Mouse (Mus musculus) heart, embryonic 14.5 days (tissue): ENCODE measurements around the gene Plagl2. TPM values are rescaled to one million over a fixed set of nuclear protein-coding genes. Genes with fewer than 3 reads are reported as not detected.
"Not testable (repeated sequence)": the region's sequence is repeated elsewhere in the genome, so short reads cannot be mapped to it uniquely, and the experiment has no call there.

Source experiments
- ATAC-seq: fragments of 200-750 bp; cut with Nextera tagmentation; 2 replicates; pipeline ENCODE4 v1.8.0; 2017; ENCODE audit warnings: low read depth, moderate TSS enrichment; ENCODE audit not compliant: insufficient number of reproducible peaks, insufficient read depth, low FRiP score
- H3K27ac ChIP-seq, 2 experiments: fragments of 200-500 bp in 1 of 2; fragments of 300-500 bp in 1 of 2; sonication (generic) in 1 of 2; replicated peaks in 1 of 2; 2 replicates each; pipeline ENCODE4 v1.5.1; 2012 to 2014; ENCODE audit warnings: low read depth in 2 of 2, low read length in 2 of 2, control low read depth in 1 of 2, mild to moderate bottlenecking in 1 of 2, mixed read lengths in 1 of 2; ENCODE audit not compliant: control insufficient read depth in 1 of 2, insufficient read depth in 1 of 2
- H3K27me3 ChIP-seq: fragments of 300-500 bp; sonication (generic); 2 replicates; pipeline ENCODE4 v1.6.1; 2014; ENCODE audit warnings: mild to moderate bottlenecking, low read length, control low read depth; ENCODE audit not compliant: control insufficient read depth, insufficient read depth
- H3K36me3 ChIP-seq: fragments of 300-500 bp; sonication (generic); 2 replicates; pipeline ENCODE4 v1.6.1; 2014; ENCODE audit warnings: mild to moderate bottlenecking, control low read depth, low read length, mixed read lengths; ENCODE audit not compliant: control insufficient read depth, insufficient read depth
- H3K4me1 ChIP-seq, 2 experiments: fragments of 200-500 bp in 1 of 2; fragments of 300-500 bp in 1 of 2; sonication (generic) in 1 of 2; 2 replicates each; pipeline ENCODE4 v1.6.1; 2012 to 2014; ENCODE audit warnings: low read length in 2 of 2, control low read depth in 1 of 2, mixed read lengths in 1 of 2; ENCODE audit not compliant: control insufficient read depth in 2 of 2, insufficient read depth in 2 of 2
- H3K4me2 ChIP-seq: fragments of 300-500 bp; sonication (generic); 2 replicates; pipeline ENCODE4 v1.6.1; 2014; ENCODE audit warnings: mild to moderate bottlenecking, low read length
- H3K4me3 ChIP-seq, 2 experiments: fragments of 200-500 bp in 1 of 2; fragments of 300-500 bp in 1 of 2; sonication (generic) in 1 of 2; 2 replicates each; pipeline ENCODE4 v1.5.1; 2012 to 2014; ENCODE audit warnings: low read length in 2 of 2, mild to moderate bottlenecking in 2 of 2, control low read depth in 1 of 2, low read depth in 1 of 2, moderate library complexity in 1 of 2; ENCODE audit not compliant: control insufficient read depth in 1 of 2, insufficient read depth in 1 of 2
- H3K9ac ChIP-seq: fragments of 300-500 bp; sonication (generic); 2 replicates; pipeline ENCODE4 v1.6.1; 2014; ENCODE audit warnings: mild to moderate bottlenecking, low read length
- H3K9me3 ChIP-seq: fragments of 300-500 bp; sonication (generic); 2 replicates; pipeline ENCODE4 v1.6.1; 2016; ENCODE audit warnings: low read length, control low read depth; ENCODE audit not compliant: control insufficient read depth
- WGBS: fragments of 180-500 bp; shearing (Covaris S2); extraction: QIAGEN DNeasy Blood & Tissue Kit; methylation state at CpG from one replicate; pipeline ENCODE4 v1.1.7; 2014; 5-methylcytosine and 5-hydroxymethylcytosine counted together
- polyA plus RNA-seq: library from polyadenylated mRNA; unstranded; fragments of >200 nt; fragmentation: Nextera tagmentation; extraction: Ambion mirVana; gene quantifications from 2 replicates; pipeline ENCODE4 v1.2.1, GENCODE M21; 2014

Plagl2 gene
- 15.5 and 16.2 TPM in 2 replicates for polyA plus RNA-seq

- ATAC-seq = peak; percentile 96
- Histone ChIP-seq H3K27me3 (no peaks in the 10 kb centered on the region), H3K9me3 (no peaks in the 10 kb centered on the region), H3K27ac (peak within 1 kb of the TSS; percentile 90 to 95), H3K9ac (peak within 1 kb of the TSS; percentile 99), H3K4me1 (peaks cover 9 to 37% of the 10 kb centered on the region in 2 experiments), H3K36me3 (peaks cover 28% of the 10 kb centered on the region), H3K4me3 (peak within 1 kb of the TSS; percentile 97 to 98), H3K4me2 (peak within 1 kb of the TSS; percentile 91)
- 0% methylated on average over 48 of the region's 72 CpGs for WGBS
Observed at GRCm38 (mm10) chr2:153241250-153242014, at the start of gene Plagl2, which contains the start of gene Pofut1. Gene Plagl2 (minus strand): TSS chr2:153241426. Gene Pofut1 (plus strand): TSS chr2:153241533.

GRCm38 (mm10) chr2:153287835-153288234 lies 46.6 kb upstream of the Plagl2 start:
- H3K36me3 ChIP-seq = no peaks in the 10 kb centered on the region
- H3K27me3 ChIP-seq = no peaks in the 10 kb centered on the region
- no peak overlapping the region for H3K9ac ChIP-seq
- H3K27ac ChIP-seq = no peak overlapping the region
- H3K4me3 ChIP-seq = no peak overlapping the region
- ATAC-seq = no peak
- 42% methylated on average over 6 of the region's 6 CpGs for WGBS
- no peaks in the 10 kb centered on the region for H3K9me3 ChIP-seq
- peaks cover 12% of the 10 kb centered on the region in 2 experiments for H3K4me1 ChIP-seq
- no peak overlapping the region for H3K4me2 ChIP-seq

- ATAC-seq = no peak
- Histone ChIP-seq H3K4me3 (no peak overlapping the region), H3K27me3 (no peaks in the 10 kb centered on the region), H3K27ac (no peak overlapping the region), H3K9me3 (no peaks in the 10 kb centered on the region), H3K9ac (no peak overlapping the region), H3K36me3 (no peaks in the 10 kb centered on the region), H3K4me1 (peaks cover 5 to 6% of the 10 kb centered on the region in 2 experiments; a peak in 2 of 4 replicates), H3K4me2 (no peak overlapping the region)
- WGBS = 83% methylated on average over 4 of the region's 4 CpGs
Observed at GRCm38 (mm10) chr2:153286524-153286923, 45.3 kb upstream of the Plagl2 start.

- Histone ChIP-seq H3K4me1 (peaks cover 0 to 6% of the 10 kb centered on the region in 2 experiments; a peak in 1 of 4 replicates), H3K4me2 (no peak overlapping the region), H3K27ac (no peak overlapping the region), H3K4me3 (no peak overlapping the region), H3K9ac (no peak overlapping the region), H3K27me3 (no peaks in the 10 kb centered on the region), H3K36me3 (no peaks in the 10 kb centered on the region), H3K9me3 (no peaks in the 10 kb centered on the region)
- whole genome bisulfite sequencing = 87% methylated on average over 6 of the region's 6 CpGs
- no peak for ATAC-seq
Observed at GRCm38 (mm10) chr2:153283919-153284318, 42.7 kb upstream of the Plagl2 start.

GRCm38 (mm10) chr2:153278357-153278756 lies 37.1 kb upstream of the Plagl2 start:
- WGBS = 80% methylated on average over 5 of the region's 5 CpGs
- no peak overlapping the region for H3K4me3 ChIP-seq
- H3K4me2 ChIP-seq = no peak overlapping the region

GRCm38 (mm10) chr2:153276846-153277245 lies 35.6 kb upstream of the Plagl2 start:
- ATAC-seq, H3K4me1 ChIP-seq, H3K27me3 ChIP-seq, H3K4me2 ChIP-seq, H3K4me3 ChIP-seq, H3K9ac ChIP-seq, H3K27ac ChIP-seq, H3K9me3 ChIP-seq, H3K36me3 ChIP-seq: not testable (repeated sequence)
- 90% methylated on average over 5 of the region's 5 CpGs for WGBS

More at GRCm38 (mm10) chr2:153278357-153278756, 37.1 kb upstream of the Plagl2 start:
- no peaks in the 10 kb centered on the region for H3K9me3 ChIP-seq
- H3K27ac ChIP-seq = no peak overlapping the region
- no peaks in the 10 kb centered on the region for H3K27me3 ChIP-seq
- H3K4me1 ChIP-seq = no peaks in the 10 kb centered on the region
- H3K9ac ChIP-seq = no peak overlapping the region
- ATAC-seq = no peak
- no peaks in the 10 kb centered on the region for H3K36me3 ChIP-seq

- Histone ChIP-seq H3K4me2 (no peak overlapping the region), H3K36me3 (no peaks in the 10 kb centered on the region), H3K4me3 (no peak overlapping the region), H3K4me1 (no peaks in the 10 kb centered on the region), H3K27me3 (no peaks in the 10 kb centered on the region), H3K9me3 (no peaks in the 10 kb centered on the region), H3K27ac (no peak overlapping the region), H3K9ac (no peak overlapping the region)
- ATAC-seq = no peak
- WGBS = 89% methylated on average over 8 of the region's 8 CpGs
Observed at GRCm38 (mm10) chr2:153276440-153276839, 35.2 kb upstream of the Plagl2 start.
